Mouse (Mus musculus) heart, adult 9 months (tissue): ENCODE data around the gene Gsn.

Source experiments
- DNase-seq, 2 experiments: peaks; one replicate each; pipeline ENCODE4 v3.0.0; 2022; ENCODE audit warnings: low spot score in 2 of 2

The Gsn gene

DNA sequence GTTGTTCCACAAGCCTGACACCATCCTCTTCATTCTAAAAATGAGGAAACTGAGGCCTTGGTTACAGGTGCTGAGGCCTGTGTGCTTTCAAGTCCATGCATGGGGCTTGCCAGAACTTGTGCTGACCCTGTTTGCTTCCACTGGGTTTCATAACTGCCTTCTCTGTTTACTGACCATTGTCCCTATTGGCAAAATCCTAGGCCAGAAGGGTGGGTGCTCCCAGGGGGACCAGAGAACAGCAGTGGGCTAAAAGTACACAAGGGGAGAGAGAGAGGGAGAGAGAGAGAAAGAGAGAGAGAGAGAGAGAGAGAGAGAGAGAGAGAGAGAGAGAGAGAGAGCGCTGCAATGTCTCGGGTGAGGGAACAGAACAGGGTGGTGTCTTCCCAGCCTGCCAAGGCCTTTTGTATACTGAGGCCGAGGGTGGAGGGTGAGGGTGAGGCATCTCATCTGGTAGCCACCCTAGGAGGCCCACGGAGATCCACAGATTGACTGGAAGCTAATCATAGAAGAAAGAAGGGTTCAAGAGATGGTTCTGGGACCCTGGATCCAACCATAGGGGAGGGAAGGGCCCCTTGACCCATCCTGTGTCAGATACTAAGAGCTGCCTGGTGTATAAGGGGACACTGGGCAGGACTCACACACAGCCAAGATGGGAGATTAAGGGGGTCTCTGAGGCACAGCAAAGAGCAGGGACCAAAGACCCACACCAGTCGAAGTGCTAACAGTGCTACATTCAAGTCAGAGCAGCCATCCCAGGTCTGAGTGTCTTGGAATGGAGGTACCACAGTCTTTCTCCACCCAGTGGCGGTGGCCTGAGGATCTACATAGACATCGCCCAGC, 22.4 kb downstream of the Gsn start:
- DNase-seq = peak in 1 of 2 experiments; percentile 74

- no peak for DNase-seq
These were observed 23.8 kb downstream of the Gsn start for GRCm38 (mm10) chr2:35280001-35280400.

DNA sequence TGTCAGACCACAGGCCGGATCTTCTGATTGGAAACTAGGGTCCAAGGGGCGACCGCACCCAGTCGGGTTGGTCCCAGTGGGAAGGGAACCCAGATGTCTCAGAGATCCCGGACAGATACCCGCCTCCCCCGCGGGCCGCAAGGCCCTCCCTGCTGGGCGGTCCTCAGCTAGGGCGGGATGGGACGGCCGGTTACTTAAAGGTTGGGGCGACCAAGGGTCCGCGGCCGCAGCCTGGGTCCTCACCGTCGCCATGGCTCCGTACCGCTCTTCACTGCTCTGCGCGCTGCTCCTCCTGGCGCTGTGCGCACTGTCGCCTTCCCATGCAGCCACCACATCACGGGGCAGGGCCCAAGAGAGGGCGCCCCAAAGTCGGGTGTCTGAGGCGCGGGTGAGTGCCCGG, 26.0 kb downstream of the Gsn start:
- peak; percentile 88 to 90 for DNase-seq

GRCm38 (mm10) chr2:35283997-35284396, 27.8 kb downstream of the Gsn start:
- no peak for DNase-seq

GRCm38 (mm10) chr2:35285209-35285608, 29.0 kb downstream of the Gsn start:
- DNase-seq = no peak

DNA sequence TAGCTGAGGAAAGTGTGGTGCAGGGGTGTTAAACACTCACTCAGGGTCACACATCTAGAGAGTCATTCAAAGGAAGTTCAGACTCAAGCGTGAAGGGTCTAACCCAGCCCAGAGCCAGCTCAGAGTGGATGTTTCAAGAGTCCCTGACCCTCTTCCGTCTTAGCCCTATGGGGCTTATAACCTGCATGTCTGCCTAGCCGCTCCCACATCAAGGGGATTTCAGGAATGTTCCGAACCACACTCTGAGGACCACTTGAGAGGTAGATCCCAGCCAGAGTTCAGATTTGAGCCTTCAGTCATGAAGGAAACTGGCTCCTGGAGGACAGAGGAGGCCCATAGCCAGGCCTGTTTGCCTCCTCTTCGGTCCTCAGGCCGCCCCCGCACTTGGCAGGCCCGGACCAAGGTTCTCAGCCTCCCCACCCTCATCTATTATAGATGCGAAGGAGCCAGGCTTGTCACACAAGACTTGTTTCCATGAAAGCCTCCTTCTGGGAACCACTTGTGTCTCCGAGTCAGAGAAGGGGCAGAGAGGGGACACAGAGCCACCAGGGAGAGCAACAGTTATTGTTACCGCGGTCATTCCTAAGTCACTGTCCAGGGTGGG, 30.9 kb downstream of the Gsn start:
- no peak for DNase-seq

- DNase-seq = peak in 1 of 2 experiments; percentile 74
These were observed 32.8 kb downstream of the Gsn start for GRCm38 (mm10) chr2:35288758-35289635.

DNA sequence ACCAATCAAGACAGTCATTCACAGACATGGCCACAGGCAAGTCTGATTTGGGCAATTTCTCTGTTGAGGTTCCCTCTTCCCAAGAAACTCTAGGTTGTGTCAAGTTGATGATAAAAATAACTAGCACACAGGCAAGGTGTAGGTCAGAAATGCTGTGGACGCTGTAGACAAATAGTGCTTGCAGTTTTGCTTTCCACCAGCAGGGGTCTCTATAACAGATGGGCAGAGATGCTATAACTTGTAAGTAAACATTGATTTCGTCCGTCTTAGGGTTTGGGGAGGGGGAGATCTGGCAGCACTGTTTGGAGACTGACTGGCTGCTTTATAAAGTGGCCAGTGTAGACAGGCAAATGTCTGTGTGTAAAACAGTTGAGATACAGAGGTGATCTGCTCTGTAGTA, 35.7 kb downstream of the Gsn start:
- no peak for DNase-seq

- DNase-seq = no peak
These were observed 36.5 kb downstream of the Gsn start for GRCm38 (mm10) chr2:35292700-35293099.

GRCm38 (mm10) chr2:35293291-35293690, 37.1 kb downstream of the Gsn start:
- DNase-seq = no peak

DNA sequence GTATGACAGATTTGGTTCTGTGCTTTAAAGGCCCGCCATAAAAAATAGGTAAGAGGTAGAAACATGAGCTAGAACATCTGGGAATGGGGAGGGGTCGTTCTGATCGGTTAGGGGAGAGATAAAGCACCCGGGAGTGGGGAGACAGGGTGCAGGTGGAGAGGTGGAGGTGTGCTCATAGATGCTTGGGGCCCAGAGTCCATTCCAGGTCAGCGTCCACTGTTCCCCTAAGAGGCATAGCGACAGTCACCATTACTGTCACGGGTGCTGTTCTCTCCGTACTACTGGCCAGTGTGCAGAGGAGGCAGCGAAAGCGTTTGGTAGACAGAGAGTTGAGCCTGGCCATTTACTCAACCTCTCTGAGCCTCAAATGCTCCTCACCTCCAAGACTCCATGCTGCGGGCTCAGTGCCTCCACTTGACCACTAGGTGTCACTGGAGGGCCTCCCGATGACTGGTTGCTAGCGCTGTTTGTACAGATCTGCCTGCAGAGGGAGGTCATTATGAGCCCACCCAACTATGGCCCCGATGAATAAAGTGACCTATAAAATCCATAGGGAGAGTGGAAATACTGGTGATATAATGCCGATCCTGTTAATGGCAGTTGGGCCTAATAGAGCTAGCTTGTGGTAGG, 41.6 kb downstream of the Gsn start:
- peak in 1 of 2 experiments; percentile 80 for DNase-seq

- DNase-seq = no peak
These were observed 43.3 kb downstream of the Gsn start for GRCm38 (mm10) chr2:35299437-35299836.

GRCm38 (mm10) chr2:35302049-35302885, 46.1 kb downstream of the Gsn start:
- no peak for DNase-seq

DNA sequence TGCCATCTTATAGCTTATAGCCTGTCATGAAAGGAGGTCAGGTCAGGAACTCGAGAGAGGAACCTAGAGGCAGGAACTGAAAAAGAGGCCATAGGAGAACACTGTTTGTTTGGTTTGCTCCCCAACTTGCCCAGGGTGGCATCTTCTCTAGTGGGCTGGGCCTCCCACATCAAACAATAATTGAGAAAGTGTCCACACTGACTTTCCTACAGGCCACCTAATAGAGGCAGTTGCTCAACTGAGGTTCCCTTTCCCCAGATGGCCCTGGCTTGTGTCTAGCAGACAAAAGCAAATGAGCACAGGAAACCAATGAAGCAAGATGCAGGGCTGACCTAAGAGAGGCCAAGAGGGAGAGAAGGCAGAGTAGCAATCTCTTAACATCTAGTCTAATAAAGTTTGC, 52.0 kb downstream of the Gsn start:
- DNase-seq = no peak

DNA sequence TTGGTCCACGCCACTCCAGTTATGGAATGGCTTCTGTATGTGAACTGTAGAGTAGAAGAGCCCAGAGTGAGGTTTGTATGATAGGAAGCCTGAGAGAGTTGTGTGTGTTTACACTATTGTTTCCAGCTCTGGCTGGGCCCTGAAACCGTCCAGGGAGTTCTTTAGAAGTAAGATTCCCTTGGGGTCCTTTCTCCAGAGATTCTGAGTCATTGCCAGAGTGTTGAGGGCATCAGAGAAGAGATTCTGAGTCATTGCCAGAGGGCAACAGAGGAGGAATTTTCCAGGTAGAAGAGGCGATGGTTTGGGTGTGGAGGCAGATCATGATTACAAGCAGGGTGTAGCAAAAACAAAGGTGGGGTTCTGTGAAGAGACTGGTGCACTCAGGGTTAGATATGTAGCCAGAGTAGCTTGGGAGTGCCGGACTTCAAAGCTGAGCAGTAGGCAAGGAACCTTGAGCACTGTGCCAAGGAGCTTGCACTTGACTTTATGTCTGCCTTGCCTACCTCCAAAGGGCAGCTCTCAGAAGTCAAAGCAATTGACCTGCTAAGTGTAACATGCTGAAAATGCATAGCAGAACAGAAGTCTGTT, 53.8 kb downstream of the Gsn start:
- DNase-seq = no peak

GRCm38 (mm10) chr2:35314300-35314699, 58.1 kb downstream of the Gsn start:
- no peak for DNase-seq

GRCm38 (mm10) chr2:35317604-35318003, 61.4 kb downstream of the Gsn start:
- DNase-seq = no peak

GRCm38 (mm10) chr2:35318405-35318804, 62.2 kb downstream of the Gsn start:
- no peak for DNase-seq

DNA sequence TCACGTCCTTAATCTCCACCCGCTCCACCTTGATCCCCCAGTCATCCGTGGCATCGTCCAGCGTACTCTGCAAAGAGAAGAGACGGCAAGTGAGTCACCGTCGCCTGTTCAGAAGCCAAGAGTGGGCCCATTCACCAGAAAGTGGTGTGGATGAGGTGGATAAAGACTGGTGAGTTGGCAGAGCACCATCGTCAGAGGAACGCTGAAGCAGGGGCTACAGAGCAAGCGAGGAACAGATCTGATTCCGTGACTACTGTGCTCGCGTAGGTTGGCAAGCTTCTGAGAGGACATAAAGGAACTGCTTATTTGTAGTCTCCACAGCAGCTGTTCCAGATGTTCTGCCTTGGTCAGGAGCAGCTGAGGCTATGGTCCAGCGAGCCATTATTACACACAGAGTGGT, 64.2 kb downstream of the Gsn start:
- no peak for DNase-seq

DNA sequence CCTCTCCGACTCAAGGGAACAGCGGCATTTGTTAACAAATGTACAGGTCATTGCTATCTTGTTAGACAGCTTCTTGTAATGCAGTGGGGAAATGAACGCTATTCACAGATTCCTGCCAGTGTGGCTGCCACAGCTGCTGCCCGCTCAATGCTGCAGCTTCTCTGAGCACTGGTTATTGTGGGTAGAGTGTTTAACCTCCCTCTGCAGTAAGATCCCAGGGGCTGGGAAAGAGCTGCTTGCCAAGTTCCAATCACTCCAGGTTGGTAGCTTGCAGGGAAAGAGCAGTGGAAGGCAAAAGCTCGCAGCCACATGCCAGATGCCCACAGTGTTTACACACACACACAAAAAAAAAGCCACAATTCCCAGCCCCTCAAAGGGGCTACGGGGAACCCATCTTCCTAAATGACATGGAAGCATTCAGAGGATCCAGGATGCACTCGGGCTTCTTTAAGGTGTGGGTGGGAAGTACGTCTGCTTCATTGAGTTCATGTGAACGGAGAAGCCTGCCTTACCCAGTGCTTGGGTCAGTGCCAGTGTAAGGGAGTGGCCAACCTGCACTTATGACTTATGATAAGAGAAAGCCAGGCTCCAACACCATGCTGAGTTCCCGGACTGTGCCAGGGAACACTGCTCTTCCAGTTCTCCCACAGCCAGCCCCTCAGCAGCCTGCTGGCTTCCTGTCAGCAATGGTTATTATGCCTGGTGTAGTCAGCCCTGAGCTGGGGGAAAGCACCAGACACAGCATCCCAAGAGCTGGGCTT, 66.4 kb downstream of the Gsn start:
- peak; percentile 75 to 76 for DNase-seq
